Mouse (Mus musculus) heart, embryonic 12.5 days (tissue): Measurements from ENCODE around the gene BC004004. TPM values are rescaled to one million over a fixed set of nuclear protein-coding genes. Genes with fewer than 3 reads are reported as not detected.

Experiments
- polyA plus RNA-seq: library from polyadenylated mRNA; unstranded; fragments of >200 nt; fragmentation: Nextera tagmentation; extraction: Ambion mirVana; gene quantifications from 2 replicates; pipeline ENCODE4 v1.2.1, GENCODE M21; 2016

Gene BC004004
- polyA plus RNA-seq, 1 experiment from 2014 or later = 80.0 TPM

Other genes starting within 250 kb of the BC004004 start
- gene Srsf3, start 236.2 kb upstream of the BC004004 start, polyA plus RNA-seq = 406 and 412 TPM in 2 replicates
- gene Cdkn1a, start 177.8 kb upstream of the BC004004 start, polyA plus RNA-seq = 43.2 and 45.3 TPM in 2 replicates
- gene Rab44, start 154.6 kb upstream of the BC004004 start, polyA plus RNA-seq = 0.13 TPM in 1 of 2 replicates, not detected in the other
- 20.4 and 24.1 TPM in 2 replicates for gene Cpne5, start 30.6 kb upstream of the BC004004 start, polyA plus RNA-seq
- 101 and 112 TPM in 2 replicates for gene Ppil1, start 4.6 kb upstream of the BC004004 start, polyA plus RNA-seq
- 4.0 and 4.5 TPM in 2 replicates for gene Pi16, start 48.9 kb downstream of the BC004004 start, polyA plus RNA-seq
- 317 and 330 TPM in 2 replicates for gene Mtch1, start 79.1 kb downstream of the BC004004 start, polyA plus RNA-seq
- 2.0 and 2.1 TPM in 2 replicates for gene Fgd2, start 92.1 kb downstream of the BC004004 start, polyA plus RNA-seq
- 25.1 and 27.0 TPM in 2 replicates for gene Pim1, start 222.0 kb downstream of the BC004004 start, polyA plus RNA-seq